Mouse (Mus musculus) left cerebral cortex, adult 2 months (tissue): ENCODE measurements around the gene Snf8. TPM values are rescaled to one million over a fixed set of nuclear protein-coding genes. Genes with fewer than 3 reads are reported as not detected.

ENCODE experiments used
- DNase-seq, 2 experiments: peaks; one replicate each; pipeline ENCODE4 v3.0.0; 2021 to 2022; ENCODE audit warnings: low spot score in 2 of 2, mixed read lengths in 1 of 2; ENCODE audit errors: extremely low spot score in 1 of 2
- H3K27ac ChIP-seq: fragments of 200-600 bp; 2 replicates; pipeline ENCODE4 v1.8.1; 2022
- H3K4me3 ChIP-seq: fragments of 200-600 bp; 2 replicates; pipeline ENCODE4 v1.8.1; 2022
- CTCF ChIP-seq: fragments of 200-600 bp; IDR thresholded peaks from 2 replicates; pipeline ENCODE4 v1.8.1; 2022; ENCODE audit warnings: antibody characterized with exemption, mild to moderate bottlenecking, moderate library complexity
- intact Hi-C: fragments of 180-260 bp; cut with DNase I; formaldehyde crosslinking; loops from one replicate; pipeline ENCODE4 v1.15.1; 2025
- long read RNA-seq, 2 experiments: library from polyadenylated mRNA; stranded (forward); transcript quantifications; one replicate each; pipeline ENCODE4 v2.0.0; 2021; ENCODE audit warnings: borderline mapping rate in 2 of 2
- total RNA-seq, 2 experiments: library from RNA; stranded (reverse); gene quantifications; 2 replicates each; pipeline ENCODE4 v1.2.3; 2021

The Snf8 gene
- 100 to 1,000 TPM; 102 to 103 TPM for total RNA-seq
- long read RNA-seq, experiment 1, transcript Snf8-201 (8 exons, 1,004 nt) = major isoform, 29 of 44 reads
- long read RNA-seq, experiment 1, partial matches to known transcripts = 11 of 44 reads
- long read RNA-seq, experiment 1, other reads (novel, unspliced or antisense) = 2 of 44 reads
- long read RNA-seq, experiment 2, transcript Snf8-201 (8 exons, 1,004 nt) = major isoform, 28 of 37 reads
- long read RNA-seq, experiment 2, partial matches to known transcripts = 3 of 37 reads
- long read RNA-seq, experiment 2, other reads (novel, unspliced or antisense) = 3 of 37 reads

GRCm38 (mm10) chr11:96034596-96035052 is at the start of gene Snf8:
Gene Snf8 (plus strand): TSS chr11:96034885.
- peak within 1 kb of the TSS; percentile 90 for H3K4me3 ChIP-seq
- no peak for TF ChIP-seq CTCF
- intact Hi-C loops = loop anchor here (2.0 to 5.0 kb wide), 3 partner anchors 30 to 207 kb away; partner anchors contain the start of gene Ube2z
- peak within 1 kb of the TSS; percentile 74 for H3K27ac ChIP-seq
- DNase-seq = peak; percentile 95 to 96

GRCm38 (mm10) chr11:95987854-95988447 is 46.7 kb upstream of the Snf8 start:
- Histone ChIP-seq H3K27ac (no peak overlapping the region), H3K4me3 (no peak overlapping the region)
- DNase-seq = no peak
- no peak for TF ChIP-seq CTCF
- intact Hi-C loops = no loop called here

GRCm38 (mm10) chr11:95988533-95988932 is 46.2 kb upstream of the Snf8 start:
- Histone ChIP-seq H3K4me3 (no peak overlapping the region), H3K27ac (no peak overlapping the region)
- DNase-seq = no peak
- intact Hi-C loops = no loop called here
- no peak for TF ChIP-seq CTCF

GRCm38 (mm10) chr11:95989864-95990263 is 44.8 kb upstream of the Snf8 start:
- no peak for TF ChIP-seq CTCF
- intact Hi-C loops = no loop called here
- Histone ChIP-seq H3K27ac (no peak overlapping the region), H3K4me3 (no peak overlapping the region)
- no peak for DNase-seq

GRCm38 (mm10) chr11:95990431-95990830 is 44.3 kb upstream of the Snf8 start:
- DNase-seq = no peak
- intact Hi-C loops = no loop called here
- no peak overlapping the region; the same call in 1 of the 2 replicates for H3K4me3 ChIP-seq
- H3K27ac ChIP-seq = no peak overlapping the region
- TF ChIP-seq CTCF = no peak

GRCm38 (mm10) chr11:95990886-95991708 is 43.6 kb upstream of the Snf8 start:
- H3K27ac ChIP-seq = no peak overlapping the region
- intact Hi-C loops = no loop called here
- no peak for DNase-seq

DNA sequence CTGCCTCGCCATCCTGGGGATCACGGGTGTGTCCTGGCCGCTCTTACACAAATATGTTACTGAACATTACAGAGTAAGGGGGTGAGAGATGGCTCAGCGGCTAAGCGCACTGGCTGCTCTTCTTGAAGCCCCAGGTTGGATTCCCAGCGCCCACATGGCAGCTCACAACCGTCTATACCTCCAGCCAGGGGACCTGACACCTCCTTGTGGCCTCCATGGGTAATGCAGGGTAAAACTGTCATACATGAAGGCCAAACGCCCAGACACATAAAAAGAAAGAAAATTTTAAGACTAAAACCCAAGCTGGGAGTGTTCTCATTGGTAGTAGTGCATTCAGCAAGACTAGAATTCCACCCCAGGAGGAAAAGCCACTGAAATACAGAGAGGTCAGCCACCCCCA is 40.5 kb upstream of the Snf8 start:
- Histone ChIP-seq H3K4me3 (no peak overlapping the region), H3K27ac (no peak overlapping the region)
- intact Hi-C loops = no loop called here
- TF ChIP-seq CTCF = no peak; the same call in none of the 2 replicates
- no peak for DNase-seq

More at GRCm38 (mm10) chr11:95990886-95991708, 43.6 kb upstream of the Snf8 start:
- no peak for TF ChIP-seq CTCF
- peak overlapping the region; percentile 50 for H3K4me3 ChIP-seq

GRCm38 (mm10) chr11:96003100-96003900 is 31.4 kb upstream of the Snf8 start:
- DNase-seq = no peak
- Histone ChIP-seq H3K4me3 (no peak overlapping the region), H3K27ac (no peak overlapping the region)
- TF ChIP-seq CTCF = no peak
- intact Hi-C loops = loop anchor here (5.0 to 10.0 kb wide), 3 partner anchors 86 to 858 kb away; partner anchors contain the start of genes Dlx4 and Hoxb4

GRCm38 (mm10) chr11:96003969-96004792 is 30.5 kb upstream of the Snf8 start:
- no peak for TF ChIP-seq CTCF
- DNase-seq = no peak
- Histone ChIP-seq H3K4me3 (no peak overlapping the region), H3K27ac (no peak overlapping the region)
- intact Hi-C loops = loop anchor here (5.0 to 10.0 kb wide), 3 partner anchors 87 to 859 kb away; partner anchors contain the start of genes Dlx4 and Hoxb4

- no peak for DNase-seq
- Histone ChIP-seq H3K4me3 (no peak overlapping the region), H3K27ac (no peak overlapping the region)
- intact Hi-C loops = loop anchor here (5.0 to 10.0 kb wide), 5 partner anchors 88 to 860 kb away; partner anchors contain the start of genes Dlx4 and Hoxb4
- no peak for TF ChIP-seq CTCF
These were observed 29.8 kb upstream of the Snf8 start for GRCm38 (mm10) chr11:96004793-96005402.
